Mouse (Mus musculus): ENCODE measurements around the gene Ankrd6.

DNA sequence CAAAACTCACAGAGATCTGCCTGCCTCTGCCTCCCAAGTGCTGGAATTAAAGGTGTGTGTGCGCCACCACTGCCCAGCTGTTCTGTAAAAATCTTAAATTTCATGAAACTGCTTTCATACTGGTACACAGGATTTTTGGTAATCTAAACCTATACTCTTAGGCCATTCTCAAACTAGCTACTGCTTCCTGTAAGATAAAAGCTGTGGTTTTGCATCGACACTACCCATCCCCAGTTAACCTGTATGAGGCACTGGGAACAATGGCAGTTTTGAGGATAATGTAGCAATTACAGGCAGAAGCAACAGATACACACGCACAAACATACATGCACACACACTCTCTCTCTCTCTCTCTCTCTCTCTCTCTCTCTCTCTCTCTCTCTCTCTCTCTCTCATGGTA is 64.2 kb downstream of the Ankrd6 start:
- no peak for TF ChIP-seq CTCF (IDR thresholded peaks at IDR 0.05; ENCODE audit: control insufficient read depth, insufficient read depth, insufficient read length)
- TF ChIP-seq MYOG (IDR thresholded peaks at IDR 0.05; ENCODE audit: control insufficient read depth, extremely low read depth, insufficient read length): no peak
